Mouse (Mus musculus) embryonic fibroblast, embryonic 13.5 days (primary cell): ENCODE results near the gene Tmem204.

ENCODE experiments used
- CTCF ChIP-seq: IDR thresholded peaks from 2 replicates; pipeline ENCODE4 v1.5.1; 2011; ENCODE audit warnings: mild to moderate bottlenecking, control low read depth, low read length, moderate library complexity, borderline replicate concordance; ENCODE audit not compliant: insufficient read depth
- POLR2A ChIP-seq: IDR thresholded peaks from 2 replicates; pipeline ENCODE4 v1.6.1; 2011; ENCODE audit warnings: low read depth, mild to moderate bottlenecking, control low read depth, low read length, moderate library complexity

DNA sequence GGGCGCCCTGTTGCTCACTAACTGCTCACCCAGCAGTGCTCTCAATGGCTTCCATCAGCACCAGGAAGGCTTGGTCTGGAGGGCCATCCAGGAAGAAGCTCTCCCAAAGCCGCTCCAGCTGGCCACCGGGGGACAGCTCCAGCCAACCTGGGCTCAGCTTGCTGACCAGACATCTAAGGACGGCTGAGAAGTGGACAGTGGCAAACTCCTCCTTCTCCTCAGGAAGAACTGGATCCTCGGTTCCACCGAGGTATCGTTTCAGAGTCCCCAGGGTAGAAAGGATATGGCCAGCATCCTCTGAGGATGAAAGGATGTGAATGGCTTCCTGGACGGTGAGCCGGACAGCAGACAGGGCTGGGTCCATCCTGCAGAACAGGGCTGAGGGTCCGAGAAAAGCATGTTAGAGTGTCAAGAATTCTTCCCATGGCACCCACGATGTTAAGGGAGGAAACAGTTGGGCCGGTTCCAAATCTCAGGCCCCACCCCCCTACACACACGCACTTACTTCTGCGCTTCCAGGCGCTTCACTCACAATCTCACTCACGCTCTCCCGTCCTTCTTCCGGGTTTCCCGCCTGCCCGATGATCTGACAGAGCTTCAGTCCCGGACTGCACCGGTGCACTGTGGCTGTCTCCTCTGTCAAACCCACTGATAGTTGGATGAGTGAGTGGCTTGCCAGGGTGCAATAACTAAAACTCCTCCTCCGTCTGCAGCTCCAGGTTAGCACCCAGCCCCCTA, 31.7 kb upstream of the Tmem204 start:
- TF ChIP-seq CTCF (no peak), POLR2A (no peak)
